Mouse (Mus musculus) limb, embryonic 15.5 days (tissue): ENCODE measurements around the gene Tnfrsf13c. TPM values are rescaled to one million over a fixed set of nuclear protein-coding genes. Genes with fewer than 3 reads are reported as not detected.

ENCODE experiments used
- ATAC-seq: fragments of 200-750 bp; cut with Nextera tagmentation; 2 replicates; pipeline ENCODE4 v1.8.0; 2017; ENCODE audit warnings: low read depth, moderate TSS enrichment; ENCODE audit not compliant: insufficient number of reproducible peaks, low FRiP score, low TSS enrichment
- H3K27ac ChIP-seq: fragments of 300-500 bp; sonication (generic); 2 replicates; pipeline ENCODE4 v1.5.1; 2015; ENCODE audit warnings: moderate library complexity, mild to moderate bottlenecking, inconsistent platforms
- H3K27me3 ChIP-seq: fragments of 300-500 bp; sonication (generic); 2 replicates; pipeline ENCODE4 v1.6.1; 2015; ENCODE audit warnings: inconsistent platforms
- H3K36me3 ChIP-seq: fragments of 300-500 bp; sonication (generic); 2 replicates; pipeline ENCODE4 v1.6.1; 2015; ENCODE audit warnings: inconsistent platforms
- H3K4me1 ChIP-seq: fragments of 300-500 bp; sonication (generic); 2 replicates; pipeline ENCODE4 v1.6.1; 2015; ENCODE audit warnings: inconsistent platforms
- H3K4me2 ChIP-seq: fragments of 300-500 bp; sonication (generic); 2 replicates; pipeline ENCODE4 v1.6.1; 2015; ENCODE audit warnings: mild to moderate bottlenecking, inconsistent platforms
- H3K4me3 ChIP-seq: fragments of 300-500 bp; sonication (generic); 2 replicates; pipeline ENCODE4 v1.5.1; 2015; ENCODE audit warnings: mild to moderate bottlenecking, inconsistent platforms
- H3K9ac ChIP-seq: fragments of 300-500 bp; sonication (generic); 2 replicates; pipeline ENCODE4 v1.6.1; 2015; ENCODE audit warnings: inconsistent platforms
- H3K9me3 ChIP-seq: fragments of 300-500 bp; sonication (generic); 2 replicates; pipeline ENCODE4 v1.6.1; 2016; ENCODE audit warnings: inconsistent platforms
- WGBS: fragments of 180-500 bp; shearing (Covaris S2); methylation state at CpG from one replicate; pipeline ENCODE4 v1.1.7; 2015; 5-methylcytosine and 5-hydroxymethylcytosine counted together
- polyA plus RNA-seq: library from polyadenylated mRNA; unstranded; fragments of >200 nt; fragmentation: Nextera tagmentation; extraction: Ambion mirVana; gene quantifications from 2 replicates; pipeline ENCODE4 v1.2.1, GENCODE M21; 2015

Tnfrsf13c gene
- 0.19 and 0.29 TPM in 2 replicates for polyA plus RNA-seq

DNA sequence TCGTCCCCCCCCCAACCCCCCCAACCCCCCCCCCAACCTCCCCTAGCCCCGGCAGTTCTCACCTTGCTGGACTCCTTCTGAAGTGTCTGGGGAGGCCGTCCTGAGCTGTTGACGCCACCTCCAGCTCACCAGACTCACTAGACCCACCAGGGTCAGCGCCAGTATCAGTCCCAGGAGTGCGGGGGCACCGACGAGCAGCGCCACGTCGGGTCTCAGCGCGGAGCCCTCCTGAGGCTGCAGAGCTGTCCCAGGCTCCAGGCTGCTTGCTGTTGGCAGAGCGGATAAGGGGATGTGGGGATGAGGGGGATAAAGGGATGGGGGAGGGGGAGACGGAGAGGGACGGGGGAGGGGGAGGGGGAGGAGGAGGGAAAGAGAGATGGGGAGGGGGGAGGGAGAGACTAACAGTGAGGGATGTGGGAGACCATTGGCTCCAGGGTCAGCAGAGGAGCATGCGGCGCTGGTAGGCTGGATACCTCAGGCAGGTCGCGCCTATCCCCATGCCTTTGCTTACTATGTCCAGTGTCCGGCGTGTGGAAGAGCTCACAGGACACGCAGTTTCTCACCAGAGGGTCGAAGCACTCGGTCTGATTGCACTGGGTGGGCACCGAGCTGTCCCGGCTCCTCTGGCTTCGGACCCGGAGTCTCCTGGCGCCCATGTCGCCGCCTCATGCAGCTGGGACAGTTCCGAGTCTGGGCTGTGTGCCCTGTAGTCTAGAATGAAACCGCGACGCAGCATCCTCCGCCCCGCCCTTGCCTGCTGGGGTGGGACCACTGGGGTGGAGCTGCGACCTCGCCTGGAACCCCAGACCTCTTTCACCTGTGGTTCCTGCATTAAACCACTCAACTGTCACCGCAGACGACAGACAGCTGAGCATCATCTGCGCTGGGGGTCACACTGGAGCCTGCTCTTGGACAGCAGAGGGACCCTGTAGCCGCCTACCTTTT is at the start of gene Tnfrsf13c:
TSS of gene Tnfrsf13c (minus strand) at position 713 of the 945 bp plus-strand sequence.
- H3K4me1 ChIP-seq = peaks cover 13% of the 10 kb centered on the region
- H3K36me3 ChIP-seq = no peaks in the 10 kb centered on the region
- H3K9ac ChIP-seq = peak within 1 kb of the TSS; percentile 18; the same call in 1 of the 2 replicates
- no peak for ATAC-seq
- peak within 1 kb of the TSS; percentile 57 for H3K4me2 ChIP-seq
- no peak within 1 kb of the TSS for H3K27ac ChIP-seq
- peak within 1 kb of the TSS; percentile 32 for H3K4me3 ChIP-seq
- 1% methylated on average over 39 of the region's 44 CpGs for WGBS
- peaks cover 37% of the 10 kb centered on the region for H3K27me3 ChIP-seq
- no peaks in the 10 kb centered on the region for H3K9me3 ChIP-seq

DNA sequence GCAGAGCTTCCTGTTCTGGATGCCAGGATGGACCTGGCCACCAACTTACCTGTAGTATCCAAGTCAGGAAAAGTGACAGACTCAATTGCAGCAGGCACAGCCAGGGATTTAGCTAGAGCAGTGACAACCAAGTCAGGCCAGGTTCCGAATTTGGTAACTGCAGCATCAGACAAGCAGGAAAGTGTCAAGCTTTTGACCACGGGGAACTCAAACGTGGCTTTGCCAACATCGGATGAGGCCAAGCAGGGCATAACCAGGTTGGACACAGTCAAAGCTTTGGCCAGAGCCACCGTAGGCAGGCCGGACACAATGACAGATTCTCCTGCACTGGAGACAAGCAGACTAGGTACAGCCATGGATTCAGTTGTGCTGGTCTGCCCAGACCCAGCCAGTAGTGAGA is 48.1 kb upstream of the Tnfrsf13c start:
- Histone ChIP-seq H3K9ac (no peak overlapping the region), H3K27ac (no peak overlapping the region), H3K36me3 (no peaks in the 10 kb centered on the region), H3K4me2 (no peak overlapping the region), H3K27me3 (peaks cover 45% of the 10 kb centered on the region), H3K9me3 (no peaks in the 10 kb centered on the region), H3K4me1 (peaks cover 21% of the 10 kb centered on the region), H3K4me3 (no peak overlapping the region)
- WGBS = 83% methylated on average over 6 of the region's 6 CpGs
- ATAC-seq = no peak

DNA sequence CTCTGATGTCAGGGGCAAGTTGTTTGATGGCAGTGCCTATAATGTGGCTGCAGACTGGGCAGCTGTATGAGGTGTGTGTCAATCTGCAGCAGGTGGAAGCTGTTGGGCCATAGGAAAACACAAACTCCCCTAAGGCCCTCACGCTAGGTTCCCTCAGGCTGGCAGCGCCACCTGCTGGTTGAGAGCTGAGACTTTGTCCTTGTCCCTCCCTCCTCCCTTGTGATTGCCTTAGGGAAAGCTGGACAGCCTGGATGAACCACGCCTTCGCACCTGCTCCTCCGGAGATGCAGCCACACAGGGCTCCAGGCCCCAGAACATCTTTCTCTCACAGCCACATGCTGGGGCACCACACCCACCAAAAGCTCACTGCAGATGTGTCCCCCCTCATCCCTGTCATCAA is 47.0 kb upstream of the Tnfrsf13c start:
- 5% methylated on average over 5 of the region's 5 CpGs for WGBS
- H3K9ac ChIP-seq = no peak overlapping the region
- no peaks in the 10 kb centered on the region for H3K36me3 ChIP-seq
- H3K4me1 ChIP-seq = peaks cover 18% of the 10 kb centered on the region
- H3K27ac ChIP-seq = no peak overlapping the region
- H3K9me3 ChIP-seq = no peaks in the 10 kb centered on the region
- H3K4me2 ChIP-seq = no peak overlapping the region
- peaks cover 45% of the 10 kb centered on the region for H3K27me3 ChIP-seq
- no peak for ATAC-seq
- no peak overlapping the region for H3K4me3 ChIP-seq

DNA sequence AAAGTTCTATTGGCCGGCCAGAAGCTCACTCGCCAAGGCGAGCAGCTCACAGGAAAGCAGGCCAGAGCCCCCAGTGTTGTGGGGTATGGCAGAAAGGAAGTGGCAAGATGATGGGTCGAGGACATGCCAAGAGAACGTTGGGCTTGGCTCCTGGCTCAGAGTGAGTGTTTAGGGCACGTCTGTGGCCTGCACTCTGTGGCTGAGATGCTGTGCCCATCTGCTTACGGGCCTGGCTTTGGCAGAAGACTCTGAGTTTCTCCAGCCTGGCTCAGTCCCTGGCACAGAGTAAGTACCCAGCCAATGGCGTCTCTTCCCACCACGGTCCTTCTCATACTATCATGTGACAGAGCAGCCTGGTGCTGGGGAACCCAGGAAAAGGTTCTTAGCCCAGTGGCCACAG is 44.6 kb upstream of the Tnfrsf13c start:
- WGBS = 85% methylated on average over 9 of the region's 9 CpGs
- Histone ChIP-seq H3K27ac (no peak overlapping the region), H3K4me1 (peaks cover 3% of the 10 kb centered on the region; the same call in 1 of the 2 replicates), H3K9ac (no peak overlapping the region), H3K36me3 (no peaks in the 10 kb centered on the region), H3K4me3 (no peak overlapping the region), H3K4me2 (no peak overlapping the region), H3K9me3 (no peaks in the 10 kb centered on the region), H3K27me3 (peaks cover 29% of the 10 kb centered on the region)
- no peak for ATAC-seq

DNA sequence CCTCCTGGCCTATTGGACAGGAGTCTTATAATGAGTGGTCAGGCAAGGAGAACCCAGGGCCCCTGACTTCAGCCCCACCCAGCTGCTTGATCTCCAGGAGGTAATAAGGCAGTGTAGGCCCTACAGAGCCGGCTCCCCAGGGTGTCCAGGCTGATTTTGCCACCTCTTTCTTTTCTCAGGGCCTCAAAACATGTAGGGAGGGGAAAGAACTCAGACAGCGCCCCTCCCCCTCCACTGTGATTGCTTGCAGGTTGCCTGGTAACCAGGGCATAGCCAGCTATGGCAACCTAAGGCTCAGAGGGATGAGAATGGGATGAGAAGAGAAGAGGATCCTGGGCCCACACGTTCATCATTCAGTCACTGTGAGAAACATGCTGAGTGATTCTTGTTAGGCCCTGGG is 44.0 kb upstream of the Tnfrsf13c start:
- no peaks in the 10 kb centered on the region for H3K9me3 ChIP-seq
- no peaks in the 10 kb centered on the region for H3K36me3 ChIP-seq
- no peak overlapping the region for H3K9ac ChIP-seq
- WGBS = 31% methylated on average over 3 of the region's 3 CpGs
- peaks cover 3% of the 10 kb centered on the region; the same call in 1 of the 2 replicates for H3K4me1 ChIP-seq
- H3K27ac ChIP-seq = no peak overlapping the region
- no peak for ATAC-seq
- no peak overlapping the region for H3K4me3 ChIP-seq
- no peak overlapping the region for H3K4me2 ChIP-seq
- H3K27me3 ChIP-seq = peaks cover 23% of the 10 kb centered on the region

DNA sequence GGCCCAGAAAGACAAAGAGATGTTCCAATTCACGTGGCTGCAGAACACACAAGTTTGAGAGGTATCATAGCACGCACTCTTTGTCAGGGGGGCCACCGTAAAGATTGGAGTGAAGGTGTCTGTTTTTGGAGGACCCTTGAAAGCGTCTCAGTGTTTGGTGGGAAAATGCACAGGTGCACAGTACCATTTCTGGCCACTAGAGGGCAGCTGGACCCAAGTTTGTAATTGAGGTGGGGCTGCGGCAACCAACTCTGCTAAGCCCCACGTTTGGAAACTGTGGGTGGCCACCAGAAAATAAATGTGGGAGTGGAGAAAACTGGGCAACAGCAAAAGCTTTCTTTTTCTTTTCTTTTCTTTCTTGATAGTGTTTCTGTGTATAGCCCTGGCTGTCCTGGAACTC is 42.2 kb upstream of the Tnfrsf13c start:
- Histone ChIP-seq H3K9me3 (no peaks in the 10 kb centered on the region), H3K9ac (no peak overlapping the region), H3K4me1 (peaks cover 3% of the 10 kb centered on the region; the same call in 1 of the 2 replicates), H3K4me3 (no peak overlapping the region), H3K27me3 (peaks cover 7% of the 10 kb centered on the region), H3K36me3 (no peaks in the 10 kb centered on the region), H3K4me2 (no peak overlapping the region), H3K27ac (no peak overlapping the region)
- no peak for ATAC-seq
- 8% methylated on average over 6 of the region's 6 CpGs for WGBS

DNA sequence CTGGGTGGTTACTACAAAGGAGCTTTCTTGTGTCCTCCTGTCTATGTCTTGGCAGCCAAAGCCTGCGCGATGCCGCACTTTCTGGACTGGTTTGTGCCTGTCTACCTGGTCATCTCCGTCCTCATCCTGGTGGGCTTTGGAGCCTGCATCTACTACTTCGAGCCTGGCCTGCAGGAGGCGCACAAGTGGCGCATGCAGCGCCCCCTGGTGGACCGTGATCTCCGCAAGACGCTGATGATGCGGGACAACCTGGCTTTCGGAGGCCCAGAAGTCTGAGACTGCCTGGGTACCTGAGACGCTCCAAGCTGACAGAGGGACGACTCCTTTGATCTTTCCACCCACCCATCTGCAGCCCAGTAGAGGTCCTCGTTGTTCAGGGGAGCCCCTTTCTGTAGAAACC is 35.3 kb upstream of the Tnfrsf13c start:
- Histone ChIP-seq H3K27ac (no peak overlapping the region), H3K9ac (no peak overlapping the region), H3K4me1 (peaks cover 2% of the 10 kb centered on the region; the same call in 1 of the 2 replicates), H3K36me3 (no peaks in the 10 kb centered on the region), H3K9me3 (no peaks in the 10 kb centered on the region), H3K4me2 (no peak overlapping the region), H3K27me3 (no peaks in the 10 kb centered on the region), H3K4me3 (no peak overlapping the region)
- no peak for ATAC-seq
- WGBS = 12% methylated on average over 16 of the region's 16 CpGs

DNA sequence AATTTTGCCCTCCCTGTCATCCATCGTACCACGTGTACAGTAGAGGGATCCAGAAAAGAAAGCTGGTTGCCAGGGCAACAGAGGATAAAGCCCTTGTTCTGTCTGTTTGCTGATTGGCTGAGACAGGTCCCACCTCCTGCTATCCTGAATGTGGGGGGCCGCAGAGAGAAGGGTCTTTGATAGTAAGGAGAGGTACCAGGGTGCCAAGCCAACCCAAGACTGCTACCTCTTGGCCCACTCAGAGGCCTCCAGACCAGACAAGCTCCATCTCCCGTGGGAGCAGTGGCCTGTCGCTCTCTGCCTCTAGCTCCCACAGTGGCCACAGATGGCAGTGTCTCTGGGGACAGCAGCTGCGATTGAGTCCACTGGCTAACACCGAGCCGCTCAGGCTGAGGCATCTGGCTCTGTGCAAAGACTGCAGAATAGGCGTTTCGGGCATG is 31.8 kb upstream of the Tnfrsf13c start:
- WGBS = 29% methylated on average over 10 of the region's 10 CpGs
- no peak overlapping the region for H3K4me2 ChIP-seq

DNA sequence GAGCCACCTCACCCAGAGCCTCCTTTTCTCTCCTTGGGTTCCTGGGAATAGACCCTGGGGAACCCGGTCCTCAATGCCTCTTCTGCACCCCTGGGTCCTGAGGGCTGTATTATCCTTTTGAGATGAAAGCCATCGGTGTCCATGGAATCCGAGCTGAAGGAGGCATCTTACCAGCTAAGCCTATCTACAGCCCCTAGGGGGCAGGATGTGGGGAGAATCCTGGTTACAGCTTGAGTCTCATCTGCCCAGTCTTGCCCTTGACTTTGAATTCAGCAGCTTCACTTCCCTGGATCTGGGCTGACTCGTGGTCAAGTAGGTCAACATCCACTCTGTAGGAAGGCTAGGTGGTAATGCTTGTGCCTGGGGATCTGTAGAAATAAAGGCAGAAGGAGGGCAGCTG is 31.1 kb upstream of the Tnfrsf13c start:
- Histone ChIP-seq H3K27me3 (no peaks in the 10 kb centered on the region), H3K9me3 (no peaks in the 10 kb centered on the region), H3K4me2 (no peak overlapping the region), H3K4me3 (no peak overlapping the region), H3K4me1 (no peaks in the 10 kb centered on the region), H3K36me3 (no peaks in the 10 kb centered on the region), H3K9ac (no peak overlapping the region), H3K27ac (no peak overlapping the region)
- ATAC-seq = no peak
- 40% methylated on average over 4 of the region's 4 CpGs for WGBS

More for the DNA sequence above, 31.8 kb upstream of the Tnfrsf13c start:
- Histone ChIP-seq H3K36me3 (no peaks in the 10 kb centered on the region), H3K4me1 (no peaks in the 10 kb centered on the region), H3K9me3 (no peaks in the 10 kb centered on the region), H3K9ac (no peak overlapping the region), H3K27me3 (no peaks in the 10 kb centered on the region), H3K27ac (no peak overlapping the region), H3K4me3 (no peak overlapping the region)
- no peak for ATAC-seq

DNA sequence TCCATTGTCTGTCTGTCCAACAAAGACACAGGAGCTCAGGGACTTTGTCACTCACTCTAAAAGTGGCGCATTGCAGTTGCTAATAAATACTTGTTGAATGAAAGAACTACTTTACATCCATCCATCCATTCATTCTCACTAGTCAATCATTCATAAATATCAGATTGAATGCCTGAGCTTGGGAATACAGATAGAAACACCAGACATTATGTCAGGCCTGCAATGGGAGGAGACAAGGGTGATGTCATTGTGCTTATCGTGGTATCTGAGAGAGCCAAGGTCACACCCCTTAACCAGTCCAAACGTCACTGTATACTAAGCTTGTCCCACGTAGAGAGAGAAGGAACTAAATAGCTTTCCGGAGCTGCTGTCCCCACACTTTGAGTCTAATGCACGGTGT is 27.9 kb upstream of the Tnfrsf13c start, which contains the start of gene 1500009C09Rik:
TSS of gene 1500009C09Rik (plus strand) at position 301 of the 400 bp plus-strand sequence.
- Histone ChIP-seq H3K4me3 (no peak within 1 kb of the TSS), H3K4me2 (no peak within 1 kb of the TSS), H3K27me3 (no peaks in the 10 kb centered on the region), H3K27ac (no peak within 1 kb of the TSS), H3K36me3 (no peaks in the 10 kb centered on the region), H3K9me3 (no peaks in the 10 kb centered on the region), H3K4me1 (no peaks in the 10 kb centered on the region), H3K9ac (no peak within 1 kb of the TSS)
- 91% methylated on average over 6 of the region's 6 CpGs for WGBS
- ATAC-seq = no peak

DNA sequence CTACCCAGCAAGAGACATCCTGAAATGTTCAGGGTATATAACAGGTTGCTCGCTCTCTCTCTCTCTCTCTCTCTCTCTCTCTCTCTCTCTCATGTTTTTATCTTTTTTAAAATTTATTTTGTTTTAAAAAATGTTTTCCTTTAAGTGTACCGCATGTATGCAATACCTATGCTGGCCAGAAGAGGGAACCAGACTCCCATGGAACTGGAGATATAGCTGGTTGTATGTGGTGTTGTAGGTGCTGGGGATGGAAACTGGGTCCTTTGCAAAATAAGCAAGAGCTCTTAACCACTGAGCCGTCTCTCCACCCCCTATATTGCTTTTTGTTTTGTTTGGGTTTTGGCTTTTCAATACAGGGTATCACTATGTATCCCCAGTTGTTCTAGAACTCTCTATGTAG is 27.4 kb upstream of the Tnfrsf13c start:
- Histone ChIP-seq H3K4me1 (no peaks in the 10 kb centered on the region), H3K27ac (no peak overlapping the region), H3K4me3 (no peak overlapping the region), H3K9me3 (no peaks in the 10 kb centered on the region), H3K36me3 (no peaks in the 10 kb centered on the region), H3K4me2 (no peak overlapping the region), H3K27me3 (no peaks in the 10 kb centered on the region), H3K9ac (no peak overlapping the region)
- 91% methylated on average over 3 of the region's 3 CpGs for WGBS
- ATAC-seq = no peak

DNA sequence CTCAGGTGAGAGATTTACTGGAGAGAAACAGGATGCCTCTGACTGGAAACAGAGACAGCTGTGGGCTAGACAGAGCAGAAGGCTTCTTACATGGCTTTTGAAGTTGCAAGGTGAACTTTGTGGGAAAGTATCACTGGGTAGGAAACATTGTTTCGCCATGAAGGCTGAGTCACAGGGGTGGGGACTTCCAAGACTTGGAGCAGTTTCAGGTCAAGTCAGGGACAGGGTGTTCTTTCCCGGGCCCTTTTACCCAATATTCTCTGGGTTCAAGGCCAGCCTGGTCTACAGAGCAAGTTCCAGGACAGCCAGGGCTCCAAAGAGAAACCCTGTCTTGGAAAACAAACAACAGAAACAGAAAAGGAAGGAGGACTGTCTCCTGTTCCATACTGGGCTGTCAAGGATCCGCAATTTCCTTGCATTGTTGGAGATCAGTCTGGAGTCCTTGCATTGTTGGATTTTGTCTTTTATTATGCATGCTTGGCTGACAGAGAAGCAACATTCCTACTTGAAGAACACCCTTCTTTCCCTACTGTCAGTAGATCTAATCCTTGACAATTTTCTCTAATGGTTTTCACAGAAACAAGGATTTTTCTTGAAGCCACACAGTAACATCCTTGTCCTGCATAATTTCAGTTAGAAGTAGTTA is 23.1 kb upstream of the Tnfrsf13c start:
- H3K4me3 ChIP-seq = no peak overlapping the region
- H3K4me2 ChIP-seq = no peak overlapping the region
- H3K9ac ChIP-seq = no peak overlapping the region
- no peak overlapping the region for H3K27ac ChIP-seq
- no peaks in the 10 kb centered on the region for H3K27me3 ChIP-seq
- no peaks in the 10 kb centered on the region for H3K9me3 ChIP-seq
- 60% methylated on average over 3 of the region's 3 CpGs for WGBS
- no peaks in the 10 kb centered on the region for H3K36me3 ChIP-seq
- H3K4me1 ChIP-seq = peaks cover 7% of the 10 kb centered on the region
- no peak for ATAC-seq
